Mouse (Mus musculus) thymus, adult 2 months (tissue): ENCODE measurements around the gene Osbp2. TPM values are rescaled to one million over a fixed set of nuclear protein-coding genes. Genes with fewer than 3 reads are reported as not detected.

ENCODE experiments used
- DNase-seq: peaks from one replicate; pipeline ENCODE4 v3.0.0; 2021
- H3K27ac ChIP-seq: fragments of 200-500 bp; 2 replicates; pipeline ENCODE4 v1.5.1; 2012; ENCODE audit warnings: low read length, control low read depth; ENCODE audit not compliant: control insufficient read depth, insufficient read depth
- H3K27me3 ChIP-seq: fragments of 200-500 bp; 2 replicates; pipeline ENCODE4 v1.6.1; 2012; ENCODE audit warnings: mild to moderate bottlenecking, low read length, moderate library complexity, mixed read lengths; ENCODE audit not compliant: control insufficient read depth, insufficient read depth
- H3K36me3 ChIP-seq: fragments of 200-500 bp; 2 replicates; pipeline ENCODE4 v1.6.1; 2012; ENCODE audit warnings: mild to moderate bottlenecking, low read length, moderate library complexity; ENCODE audit not compliant: control insufficient read depth, insufficient read depth
- H3K4me1 ChIP-seq: fragments of 200-500 bp; replicated peaks from 2 replicates; pipeline ENCODE4 v1.6.1; 2012; ENCODE audit warnings: low read length; ENCODE audit not compliant: control insufficient read depth, insufficient read depth
- H3K4me3 ChIP-seq: fragments of 200-500 bp; 2 replicates; pipeline ENCODE4 v1.5.1; 2012; ENCODE audit warnings: mild to moderate bottlenecking, low read length, control low read depth, moderate library complexity; ENCODE audit not compliant: control insufficient read depth, insufficient read depth
- CTCF ChIP-seq: fragments of 200-500 bp; IDR thresholded peaks from 2 replicates; pipeline ENCODE4 v1.5.1; 2012; ENCODE audit warnings: mild to moderate bottlenecking, control low read depth, low read length, moderate library complexity, borderline replicate concordance; ENCODE audit not compliant: control insufficient read depth, poor library complexity, insufficient read depth; ENCODE audit errors: extremely low read depth
- POLR2A ChIP-seq: fragments of 200-500 bp; IDR thresholded peaks from 2 replicates; pipeline ENCODE4 v1.6.1; 2012; ENCODE audit warnings: mild to moderate bottlenecking, low read length, control low read depth, moderate library complexity; ENCODE audit not compliant: control insufficient read depth, poor library complexity, insufficient read depth; ENCODE audit errors: extremely low read depth
- WGBS: fragments of 180-500 bp; shearing (Covaris S2); methylation state at CpG from one replicate; pipeline ENCODE4 v1.1.7; 2018; 5-methylcytosine and 5-hydroxymethylcytosine counted together
- polyA plus RNA-seq: library from polyadenylated mRNA; depleted of rRNA; stranded (reverse); fragments of >200 nt; gene quantifications from 2 replicates; pipeline ENCODE4 v1.2.3, GENCODE M21; 2012

The Osbp2 gene
- polyA plus RNA-seq, 1 experiment, result 1.1 TPM

GRCm38 (mm10) chr11:3846351-3846750 lies 17.4 kb downstream of the Osbp2 start:
- no peak for TF ChIP-seq POLR2A
- TF ChIP-seq CTCF, result no peak
- DNase-seq, result no peak
- no peak overlapping the region for H3K4me3 ChIP-seq
- no peaks in the 10 kb centered on the region for H3K4me1 ChIP-seq
- no peaks in the 10 kb centered on the region for H3K36me3 ChIP-seq
- H3K27me3 ChIP-seq, result no peaks in the 10 kb centered on the region
- 85% methylated on average over 2 of the region's 2 CpGs for WGBS
- H3K27ac ChIP-seq, result no peak overlapping the region

- no peaks in the 10 kb centered on the region for H3K27me3 ChIP-seq
- WGBS, result 96% methylated on average over 17 of the region's 17 CpGs
- no peaks in the 10 kb centered on the region for H3K4me1 ChIP-seq
- H3K36me3 ChIP-seq, result no peaks in the 10 kb centered on the region
- TF ChIP-seq CTCF, result no peak
- TF ChIP-seq POLR2A, result no peak
- no peak for DNase-seq
- H3K4me3 ChIP-seq, result no peak overlapping the region
- H3K27ac ChIP-seq, result no peak overlapping the region
These were observed 19.6 kb downstream of the Osbp2 start for GRCm38 (mm10) chr11:3843943-3844734.

DNA sequence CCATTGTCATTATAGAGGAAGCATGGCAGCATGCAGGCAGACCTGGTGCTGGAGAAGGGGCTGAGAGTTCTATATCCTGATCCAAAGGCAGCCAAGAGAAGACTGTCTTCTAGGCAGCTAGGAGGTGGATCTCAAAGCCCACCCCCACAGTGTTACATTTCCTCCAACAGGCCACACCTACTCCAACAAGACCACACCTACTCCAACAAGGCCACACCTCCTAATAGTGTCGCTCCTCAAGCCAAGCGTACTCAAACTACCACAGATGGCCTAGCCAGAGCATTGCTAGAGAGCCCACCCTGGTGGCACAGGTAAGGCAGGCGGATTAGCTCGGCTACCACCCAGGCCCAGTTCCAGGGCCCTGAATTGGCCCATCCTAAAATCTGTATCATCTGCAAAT lies 28.4 kb downstream of the Osbp2 start:
- Histone ChIP-seq H3K27ac (no peak overlapping the region), H3K27me3 (no peaks in the 10 kb centered on the region), H3K4me1 (no peaks in the 10 kb centered on the region), H3K4me3 (no peak overlapping the region), H3K36me3 (no peaks in the 10 kb centered on the region)
- 94% methylated on average over 4 of the region's 4 CpGs for WGBS
- no peak for TF ChIP-seq POLR2A
- TF ChIP-seq CTCF, result no peak
- no peak for DNase-seq

DNA sequence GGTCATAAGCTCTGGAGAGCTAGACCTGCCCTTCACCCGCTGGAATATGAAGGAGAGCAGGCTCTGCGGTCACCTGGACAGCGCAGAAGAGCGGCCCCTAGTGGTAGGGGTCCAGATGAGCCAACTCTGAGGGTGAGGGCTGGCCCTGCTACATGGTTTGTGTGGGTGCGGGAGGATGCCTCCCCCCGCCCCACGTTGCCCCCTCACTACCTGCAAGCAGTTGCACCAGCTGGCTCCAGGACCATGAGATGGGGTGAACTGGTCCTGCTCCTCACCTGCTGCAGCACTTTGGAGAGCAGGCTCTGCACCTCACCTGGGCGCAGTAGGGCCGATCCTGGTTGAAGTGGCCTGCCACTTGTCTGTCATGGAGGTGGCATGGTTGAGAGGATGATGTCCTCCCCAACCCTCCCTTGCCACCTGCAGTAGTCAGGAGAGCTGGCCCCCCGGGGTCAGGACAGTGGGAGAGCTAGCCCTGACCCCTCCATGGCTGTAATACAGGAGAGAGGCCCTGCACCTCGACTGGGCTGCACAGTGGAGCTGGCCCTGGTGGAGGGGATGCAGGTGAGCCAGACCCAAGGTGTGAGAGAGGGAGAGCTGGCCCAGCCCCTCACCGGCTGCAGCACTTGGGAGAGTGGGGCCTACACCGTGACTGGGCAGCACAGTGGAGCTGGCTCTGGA lies 29.1 kb downstream of the Osbp2 start:
- H3K4me1 ChIP-seq, result no peaks in the 10 kb centered on the region
- TF ChIP-seq POLR2A (no peak), CTCF (peak; percentile 89)
- no peaks in the 10 kb centered on the region for H3K36me3 ChIP-seq
- H3K27me3 ChIP-seq, result no peaks in the 10 kb centered on the region
- 51% methylated on average over 13 of the region's 13 CpGs for WGBS
- H3K27ac ChIP-seq, result no peak overlapping the region
- DNase-seq, result peak; percentile 53
- no peak overlapping the region for H3K4me3 ChIP-seq

DNA sequence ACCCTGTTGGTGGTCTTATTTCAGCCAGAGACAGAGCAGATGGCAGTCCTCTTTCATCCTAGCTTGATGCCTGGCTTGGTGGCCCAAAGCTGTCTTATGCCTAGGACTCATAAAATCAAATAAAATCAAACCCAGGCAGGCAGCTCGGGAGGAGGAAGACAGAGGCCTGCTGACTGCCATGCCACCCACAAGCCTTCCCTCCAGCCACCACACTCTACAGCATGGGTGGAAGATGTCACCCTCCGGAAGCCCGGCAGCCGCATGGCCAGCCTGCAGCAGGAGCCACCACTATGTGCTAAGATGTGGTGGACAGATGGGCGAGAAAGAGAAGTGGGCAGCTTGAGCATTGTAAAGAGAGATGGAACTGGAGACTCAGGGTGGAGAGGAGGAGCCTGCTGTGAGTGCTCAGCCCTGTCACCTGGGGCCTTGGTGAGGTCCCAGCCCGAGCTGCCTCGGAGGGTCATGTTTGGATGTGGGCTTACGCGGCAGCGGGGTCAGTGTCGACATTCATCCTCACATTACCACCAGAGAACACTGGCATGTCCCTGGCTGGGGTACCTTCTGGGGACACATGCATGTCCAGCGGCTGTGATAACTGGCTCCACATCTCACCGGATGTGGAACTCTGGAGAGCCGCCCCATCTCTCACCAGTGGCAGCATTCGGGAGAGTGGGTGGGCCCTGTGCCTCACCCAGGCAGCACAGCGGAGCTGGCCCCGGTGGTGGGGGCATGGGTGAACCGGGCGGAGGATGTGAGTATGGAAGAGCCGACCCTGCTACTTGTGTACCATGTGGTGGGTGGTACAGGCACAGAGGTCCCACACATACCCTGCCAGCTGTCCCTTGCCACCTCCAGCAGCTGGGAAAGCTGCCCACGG lies 29.9 kb downstream of the Osbp2 start:
- H3K36me3 ChIP-seq, result no peaks in the 10 kb centered on the region
- no peak overlapping the region for H3K4me3 ChIP-seq
- H3K27me3 ChIP-seq, result no peaks in the 10 kb centered on the region
- H3K4me1 ChIP-seq, result no peaks in the 10 kb centered on the region
- TF ChIP-seq POLR2A (no peak), CTCF (no peak)
- WGBS, result 63% methylated on average over 21 of the region's 21 CpGs
- no peak for DNase-seq
- no peak overlapping the region for H3K27ac ChIP-seq
